Mouse (Mus musculus) erythroblast, embryonic 14.5 days (primary cell): ENCODE measurements around the gene Zfhx3.

Experiments used
- GATA1 ChIP-seq: IDR thresholded peaks from 2 replicates; pipeline ENCODE4 v1.6.1; 2012; ENCODE audit warnings: low read length, inconsistent platforms, mixed read lengths
- TAL1 ChIP-seq: IDR thresholded peaks from 3 replicates; pipeline ENCODE4 v1.6.1; 2012; ENCODE audit warnings: low read length, inconsistent platforms, mixed read lengths

GRCm38 (mm10) chr8:108924526-108924925, 982.1 kb downstream of the Zfhx3 start:
- TF ChIP-seq TAL1 = no peak
- TF ChIP-seq GATA1 = no peak
